Mouse (Mus musculus) forebrain, embryonic 12.5 days (tissue): ENCODE measurements at regions not wholly inside any gene's neighbourhood (a gene's known extent, or its start where the extent isn't known, plus 50 kb on each side); places are given as distances from the start of the nearest gene placed in this dataset. TPM values are rescaled to one million over a fixed set of nuclear protein-coding genes. Genes with fewer than 3 reads are reported as not detected.

Experiments
- ATAC-seq: fragments of 200-750 bp; cut with Nextera tagmentation; 2 replicates; pipeline ENCODE4 v1.8.0; 2017; ENCODE audit warnings: moderate TSS enrichment; ENCODE audit not compliant: low FRiP score
- H3K27ac ChIP-seq: fragments of 300-500 bp; sonication (generic); 2 replicates; pipeline ENCODE4 v1.5.1; 2016; ENCODE audit warnings: mild to moderate bottlenecking
- H3K27me3 ChIP-seq: fragments of 300-500 bp; sonication (generic); 2 replicates; pipeline ENCODE4 v1.6.1; 2016; ENCODE audit warnings: mild to moderate bottlenecking
- H3K36me3 ChIP-seq: fragments of 300-500 bp; sonication (generic); replicated peaks from 2 replicates; pipeline ENCODE4 v1.6.1; 2016; ENCODE audit warnings: mild to moderate bottlenecking
- H3K4me1 ChIP-seq: fragments of 300-500 bp; sonication (generic); 2 replicates; pipeline ENCODE4 v1.6.1; 2016
- H3K4me2 ChIP-seq: fragments of 300-500 bp; sonication (generic); 2 replicates; pipeline ENCODE4 v1.6.1; 2016; ENCODE audit warnings: mild to moderate bottlenecking, moderate library complexity
- H3K4me3 ChIP-seq: fragments of 300-500 bp; sonication (generic); replicated peaks from 2 replicates; pipeline ENCODE4 v1.5.1; 2016; ENCODE audit warnings: mild to moderate bottlenecking
- H3K9ac ChIP-seq: fragments of 300-500 bp; sonication (generic); 2 replicates; pipeline ENCODE4 v1.6.1; 2016; ENCODE audit warnings: mild to moderate bottlenecking
- H3K9me3 ChIP-seq: fragments of 300-500 bp; sonication (generic); 2 replicates; pipeline ENCODE4 v1.6.1; 2016
- WGBS: fragments of 180-500 bp; shearing (Covaris S2); methylation state at CpG from one replicate; pipeline ENCODE4 v1.1.7; 2016; 5-methylcytosine and 5-hydroxymethylcytosine counted together
- microRNA-seq: library from miRNA; unstranded; fragments of <30 nt; microRNA quantifications from one replicate; pipeline ENCODE4, GENCODE M21; 2017

- Histone ChIP-seq H3K27ac (no peak overlapping the region), H3K4me2 (no peak overlapping the region), H3K36me3 (no peaks in the 10 kb centered on the region), H3K27me3 (0 out of 2 replicates have a peak, but pooled peaks cover 2% of the 10 kb centered on the region), H3K9me3 (no peaks in the 10 kb centered on the region), H3K4me1 (peaks cover 10% of the 10 kb centered on the region), H3K9ac (no peak overlapping the region), H3K4me3 (no peak overlapping the region)
- 98% methylated on average over 6 of the region's 6 CpGs for WGBS
- ATAC-seq, result no peak
Measured at GRCm38 (mm10) chr11:21030362-21030761, 60.7 kb upstream of the Peli1 start.

- H3K4me2 ChIP-seq, result no peak overlapping the region
Measured at GRCm38 (mm10) chr11:21031816-21032215, 59.3 kb upstream of the Peli1 start.

GRCm38 (mm10) chr11:21033234-21033822 lies 57.8 kb upstream of the Peli1 start:
- H3K4me1 ChIP-seq, result peaks cover 14% of the 10 kb centered on the region
- no peak overlapping the region for H3K4me3 ChIP-seq
- peaks cover 7% of the 10 kb centered on the region; the same call in 1 of the 2 replicates for H3K27me3 ChIP-seq
- no peak overlapping the region for H3K9ac ChIP-seq
- H3K9me3 ChIP-seq, result no peaks in the 10 kb centered on the region
- peak; percentile 60; the same call in 1 of the 2 replicates for ATAC-seq
- H3K4me2 ChIP-seq, result no peak overlapping the region
- no peak overlapping the region for H3K27ac ChIP-seq
- no peaks in the 10 kb centered on the region for H3K36me3 ChIP-seq
- WGBS, result 53% methylated on average over 14 of the region's 14 CpGs

More at GRCm38 (mm10) chr11:21031816-21032215, 59.3 kb upstream of the Peli1 start:
- no peak overlapping the region for H3K27ac ChIP-seq
- WGBS, result 92% methylated on average over 2 of the region's 2 CpGs
- H3K9me3 ChIP-seq, result no peaks in the 10 kb centered on the region
- no peaks in the 10 kb centered on the region for H3K36me3 ChIP-seq
- 0 out of 2 replicates have a peak, but pooled peaks cover 2% of the 10 kb centered on the region for H3K27me3 ChIP-seq
- H3K4me3 ChIP-seq, result no peak overlapping the region
- ATAC-seq, result no peak
- peaks cover 14% of the 10 kb centered on the region for H3K4me1 ChIP-seq
- no peak overlapping the region for H3K9ac ChIP-seq

- ATAC-seq, result no peak
- H3K4me3 ChIP-seq, result no peak overlapping the region
- H3K36me3 ChIP-seq, result no peaks in the 10 kb centered on the region
- peaks cover 14% of the 10 kb centered on the region for H3K4me1 ChIP-seq
- WGBS, result 74% methylated on average over 11 of the region's 11 CpGs
- no peak overlapping the region for H3K4me2 ChIP-seq
- H3K9me3 ChIP-seq, result no peaks in the 10 kb centered on the region
- H3K27ac ChIP-seq, result no peak overlapping the region
- H3K9ac ChIP-seq, result no peak overlapping the region
- H3K27me3 ChIP-seq, result peaks cover 12% of the 10 kb centered on the region; the same call in 1 of the 2 replicates
Measured at GRCm38 (mm10) chr11:21033823-21034401, 57.2 kb upstream of the Peli1 start.

- Histone ChIP-seq H3K9me3 (no peaks in the 10 kb centered on the region), H3K9ac (no peak overlapping the region), H3K27me3 (peaks cover 13% of the 10 kb centered on the region; the same call in 1 of the 2 replicates), H3K4me3 (no peak overlapping the region), H3K27ac (no peak overlapping the region), H3K4me1 (peaks cover 14% of the 10 kb centered on the region), H3K36me3 (no peaks in the 10 kb centered on the region), H3K4me2 (no peak overlapping the region)
- no peak for ATAC-seq
- 49% methylated on average over 7 of the region's 7 CpGs for WGBS
Measured at GRCm38 (mm10) chr11:21036161-21036916, 54.8 kb upstream of the Peli1 start.

- WGBS, result 92% methylated on average over 6 of the region's 6 CpGs
- H3K4me2 ChIP-seq, result no peak overlapping the region
Measured at GRCm38 (mm10) chr11:21037267-21037906, 53.7 kb upstream of the Peli1 start.

GRCm38 (mm10) chr11:21041201-21041600 lies 49.9 kb upstream of the Peli1 start:
- peaks cover 4% of the 10 kb centered on the region; the same call in 1 of the 2 replicates for H3K4me1 ChIP-seq
- H3K4me3 ChIP-seq, result no peak overlapping the region
- peaks cover 10% of the 10 kb centered on the region; the same call in 1 of the 2 replicates for H3K27me3 ChIP-seq
- no peak overlapping the region for H3K27ac ChIP-seq
- H3K36me3 ChIP-seq, result no peaks in the 10 kb centered on the region
- no peaks in the 10 kb centered on the region for H3K9me3 ChIP-seq
- no peak overlapping the region for H3K4me2 ChIP-seq
- ATAC-seq, result no peak
- no peak overlapping the region for H3K9ac ChIP-seq
- 84% methylated on average over 5 of the region's 5 CpGs for WGBS

More at GRCm38 (mm10) chr11:21037267-21037906, 53.7 kb upstream of the Peli1 start:
- no peaks in the 10 kb centered on the region for H3K9me3 ChIP-seq
- H3K9ac ChIP-seq, result no peak overlapping the region
- peaks cover 13% of the 10 kb centered on the region; the same call in 1 of the 2 replicates for H3K27me3 ChIP-seq
- no peak for ATAC-seq
- no peak overlapping the region for H3K4me3 ChIP-seq
- no peak overlapping the region for H3K27ac ChIP-seq
- H3K4me1 ChIP-seq, result peaks cover 14% of the 10 kb centered on the region
- H3K36me3 ChIP-seq, result no peaks in the 10 kb centered on the region

Small RNAs in the stretch of these regions (microRNA-seq; reads per million reads assigned to microRNA genes)
- not detected for gene Gm23681
